Mouse (Mus musculus) C2C12 (cell line): Measurements from ENCODE around the gene Syngr2. TPM values are rescaled to one million over a fixed set of nuclear protein-coding genes. Genes with fewer than 3 reads are reported as not detected.
A peak's percentile ranks its signal among the peaks of the same experiment; 100 is the strongest.

Experiments used
- H3K27me3 ChIP-seq: one replicate; pipeline ENCODE4 v1.6.1; 2011; ENCODE audit not compliant: control insufficient read depth, insufficient read depth, insufficient read length
- H3K36me3 ChIP-seq: one replicate; pipeline ENCODE4 v1.6.1; 2011; ENCODE audit not compliant: control insufficient read depth, insufficient read depth
- H3K4me3 ChIP-seq: one replicate; pipeline ENCODE4 v1.5.1; 2011; ENCODE audit warnings: mild to moderate bottlenecking, control low read depth; ENCODE audit not compliant: poor library complexity, insufficient read depth, severe bottlenecking
- H3K79me2 ChIP-seq: one replicate; pipeline ENCODE4 v1.6.1; 2011; ENCODE audit not compliant: control insufficient read depth, insufficient read depth
- H3K79me3 ChIP-seq: one replicate; pipeline ENCODE4 v1.6.1; 2011; ENCODE audit warnings: low read depth, control low read depth
- H3ac ChIP-seq: one replicate; pipeline ENCODE3; 2011; ENCODE audit warnings: low read depth; ENCODE audit not compliant: control insufficient read depth, insufficient read length
- CEBPB ChIP-seq: IDR thresholded peaks from one replicate; pipeline ENCODE4 v1.6.1; 2011; ENCODE audit warnings: low read depth, mild to moderate bottlenecking, control low read depth, moderate library complexity
- CTCF ChIP-seq: IDR thresholded peaks from one replicate; pipeline ENCODE4 v1.5.1; 2011; ENCODE audit not compliant: control insufficient read depth, insufficient read depth, insufficient read length
- FOSL1 ChIP-seq: IDR thresholded peaks from one replicate; pipeline ENCODE4 v1.8.0; 2011; ENCODE audit warnings: mild to moderate bottlenecking, low read length; ENCODE audit not compliant: poor library complexity, insufficient read depth, severe bottlenecking
- MAX ChIP-seq: IDR thresholded peaks from one replicate; pipeline ENCODE4 v1.6.1; 2011; ENCODE audit warnings: mild to moderate bottlenecking, control low read depth
- MYOD1 ChIP-seq: IDR thresholded peaks from one replicate; pipeline ENCODE4 v1.6.1; 2011; ENCODE audit warnings: low read depth; ENCODE audit not compliant: control insufficient read depth, insufficient read length
- MYOG ChIP-seq: IDR thresholded peaks from one replicate; pipeline ENCODE4 v1.6.1; 2011; ENCODE audit not compliant: control insufficient read depth, insufficient read length; ENCODE audit errors: extremely low read depth
- USF1 ChIP-seq: IDR thresholded peaks from one replicate; pipeline ENCODE4 v1.6.1; 2011; ENCODE audit warnings: low read depth, mild to moderate bottlenecking, control low read depth, moderate library complexity
- polyA plus RNA-seq: library from polyadenylated mRNA; unstranded; fragments of >200 nt; fragmentation: generic; extraction: Trizol; gene quantifications from one replicate; pipeline ENCODE4 v1.2.1, GENCODE M21; 2012; ENCODE audit warnings: missing spikeins

Gene Syngr2
- polyA plus RNA-seq, 1 experiment = 65.3 TPM

DNA sequence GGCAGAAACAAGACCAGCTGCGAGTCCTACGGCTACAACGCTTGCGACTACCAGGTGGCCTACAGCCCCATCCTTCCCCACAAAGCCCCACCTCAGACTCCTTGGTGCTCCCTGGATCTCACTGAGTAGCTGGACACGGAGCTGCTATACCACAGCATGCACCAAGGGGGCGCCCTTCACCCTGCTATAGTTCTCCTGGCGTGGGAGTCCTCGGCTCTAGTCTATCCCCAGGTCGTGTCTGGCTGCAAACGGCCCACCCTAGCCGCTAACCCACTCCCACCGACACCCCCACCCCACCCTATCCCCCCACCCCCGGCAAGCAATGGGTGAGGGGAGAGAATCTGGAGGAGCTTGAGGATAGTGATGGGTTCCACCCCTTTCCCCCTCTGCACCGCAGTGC lies 19.2 kb upstream of the Syngr2 start:
- Histone ChIP-seq H3K79me2 (no peaks in the 10 kb centered on the region), H3K36me3 (no peaks in the 10 kb centered on the region), H3K27me3 (no peaks in the 10 kb centered on the region), H3K4me3 (no peak overlapping the region), H3ac (no peak overlapping the region), H3K79me3 (no peaks in the 10 kb centered on the region)
- TF ChIP-seq CEBPB = no peak
- peak; percentile 91 for TF ChIP-seq CTCF

DNA sequence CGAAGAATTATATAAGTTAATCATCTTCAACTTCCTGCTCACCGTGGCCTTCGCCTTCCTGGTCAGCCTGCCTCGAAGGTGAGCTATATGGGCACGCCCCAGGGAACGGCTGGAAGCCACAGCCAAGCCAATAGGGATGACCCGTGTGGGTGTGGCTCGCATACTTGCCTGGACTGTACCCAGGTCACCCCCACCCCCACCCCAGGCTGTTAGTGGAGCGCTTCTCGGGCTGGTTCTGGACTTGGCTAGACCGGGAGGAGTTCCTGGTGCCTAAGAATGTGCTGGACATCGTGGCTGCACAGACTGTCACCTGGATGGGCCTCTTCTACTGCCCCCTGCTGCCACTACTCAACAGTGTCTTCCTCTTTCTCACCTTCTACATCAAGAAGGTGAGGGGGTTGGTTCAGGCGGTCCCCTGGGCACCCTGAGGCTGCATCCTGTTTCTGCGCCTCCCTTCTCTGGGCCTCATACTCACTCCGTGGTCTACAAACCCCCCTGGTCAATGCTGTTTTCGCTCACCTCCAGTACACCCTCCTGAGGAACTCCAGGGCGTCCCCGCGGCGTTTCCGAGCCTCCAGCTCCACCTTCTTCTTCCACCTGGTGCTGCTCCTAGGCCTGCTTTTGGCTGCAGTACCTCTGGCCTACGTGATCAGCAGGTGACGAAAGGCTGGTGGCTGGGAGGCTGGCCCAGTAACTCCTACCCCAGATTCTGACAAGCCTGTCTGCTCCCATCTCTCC lies 18.6 kb upstream of the Syngr2 start:
- Histone ChIP-seq H3K79me2 (no peaks in the 10 kb centered on the region), H3K27me3 (no peaks in the 10 kb centered on the region), H3K36me3 (no peaks in the 10 kb centered on the region), H3ac (no peak overlapping the region), H3K79me3 (no peaks in the 10 kb centered on the region), H3K4me3 (no peak overlapping the region)
- TF ChIP-seq CTCF (no peak), MAX (no peak), CEBPB (no peak), USF1 (no peak), MYOG (no peak), FOSL1 (no peak), MYOD1 (no peak)

DNA sequence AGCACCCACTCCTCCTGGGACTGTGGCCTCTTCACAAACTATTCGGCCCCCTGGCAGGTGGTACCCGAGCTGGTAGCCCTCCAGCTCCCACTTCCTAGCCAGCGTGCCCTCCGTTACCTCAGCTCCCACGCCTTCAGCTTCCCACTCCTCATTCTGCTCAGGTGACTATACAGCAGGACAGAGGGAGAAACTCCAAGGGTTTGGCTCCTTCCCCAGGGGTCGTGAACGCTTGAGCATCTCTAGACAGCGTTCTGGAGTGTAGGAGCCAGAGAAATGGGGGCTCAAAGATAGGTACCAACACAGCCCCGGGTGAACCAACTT lies 18.1 kb upstream of the Syngr2 start:
- H3ac ChIP-seq = no peak overlapping the region
- H3K79me3 ChIP-seq = no peaks in the 10 kb centered on the region
- no peak overlapping the region for H3K4me3 ChIP-seq
- no peaks in the 10 kb centered on the region for H3K27me3 ChIP-seq
- no peaks in the 10 kb centered on the region for H3K79me2 ChIP-seq
- TF ChIP-seq CEBPB (no peak), MYOG (no peak), FOSL1 (no peak), MAX (no peak), CTCF (no peak), MYOD1 (no peak), USF1 (no peak)
- H3K36me3 ChIP-seq = no peaks in the 10 kb centered on the region

DNA sequence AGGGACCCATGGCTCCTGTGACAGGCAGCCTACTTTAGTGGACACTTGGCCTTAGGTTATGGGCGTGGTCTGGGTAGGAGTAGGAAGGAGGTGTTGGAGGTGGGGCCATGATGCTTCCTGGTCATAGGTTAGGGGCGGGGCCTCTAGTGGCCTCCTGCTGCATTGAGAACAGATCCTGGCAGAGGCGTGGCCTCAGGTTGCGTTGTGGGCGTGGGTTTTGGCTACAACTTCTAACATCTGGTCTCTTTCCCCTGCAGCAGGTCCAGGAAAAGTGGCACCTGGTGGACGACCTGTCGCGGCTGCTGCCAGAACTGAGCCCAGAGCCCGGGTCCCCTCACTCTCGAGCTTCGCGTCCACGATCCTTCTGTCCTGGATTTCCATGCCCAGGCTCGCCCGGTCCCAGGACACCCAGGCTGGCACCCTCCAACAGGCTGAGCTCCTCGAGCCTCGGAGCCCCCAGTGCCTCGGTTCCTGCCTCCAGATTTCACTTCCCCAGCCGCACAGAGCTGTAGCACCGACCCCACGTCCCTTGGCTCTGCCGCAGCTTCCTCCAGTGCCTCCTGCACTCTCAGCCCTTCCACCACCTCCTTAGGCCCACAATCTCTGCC lies 17.1 kb upstream of the Syngr2 start:
- H3ac ChIP-seq = no peak overlapping the region
- TF ChIP-seq FOSL1 = no peak
- TF ChIP-seq CTCF = no peak
- TF ChIP-seq USF1 = no peak
- TF ChIP-seq MYOG = no peak
- TF ChIP-seq MAX = no peak
- TF ChIP-seq CEBPB = no peak
- no peak for TF ChIP-seq MYOD1
- no peaks in the 10 kb centered on the region for H3K36me3 ChIP-seq
- no peak overlapping the region for H3K4me3 ChIP-seq
- no peaks in the 10 kb centered on the region for H3K27me3 ChIP-seq
- no peaks in the 10 kb centered on the region for H3K79me2 ChIP-seq
- H3K79me3 ChIP-seq = no peaks in the 10 kb centered on the region

DNA sequence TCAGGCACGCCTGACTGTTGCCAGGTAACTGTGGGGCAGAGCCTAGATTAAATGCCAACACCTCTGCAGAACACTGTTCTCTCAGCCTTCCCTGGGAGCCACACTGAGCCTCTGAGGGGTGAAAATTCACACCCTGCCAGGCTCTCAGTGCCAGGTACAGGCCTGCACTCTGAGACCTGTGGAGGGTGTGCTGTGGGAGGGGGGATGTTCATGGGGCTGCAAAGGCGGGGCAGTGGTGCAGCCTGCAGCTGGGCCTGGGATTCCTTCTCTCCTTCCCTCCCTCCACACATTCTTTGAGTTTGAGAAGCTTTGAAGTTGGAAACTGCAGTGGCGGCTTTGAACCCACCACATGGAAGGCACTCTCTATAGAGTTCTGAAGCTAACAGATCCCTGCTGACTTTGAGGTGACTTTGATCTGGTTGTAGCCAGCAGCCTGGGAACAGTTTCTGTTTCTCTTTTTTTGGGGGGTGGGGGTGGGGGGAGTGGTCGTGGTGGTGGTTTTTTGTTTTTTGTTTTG lies 15.4 kb upstream of the Syngr2 start:
- TF ChIP-seq FOSL1 (no peak), MAX (no peak), CEBPB (no peak), USF1 (no peak), MYOG (no peak), CTCF (no peak), MYOD1 (no peak)
- no peak overlapping the region for H3K4me3 ChIP-seq
- H3K79me3 ChIP-seq = no peaks in the 10 kb centered on the region

DNA sequence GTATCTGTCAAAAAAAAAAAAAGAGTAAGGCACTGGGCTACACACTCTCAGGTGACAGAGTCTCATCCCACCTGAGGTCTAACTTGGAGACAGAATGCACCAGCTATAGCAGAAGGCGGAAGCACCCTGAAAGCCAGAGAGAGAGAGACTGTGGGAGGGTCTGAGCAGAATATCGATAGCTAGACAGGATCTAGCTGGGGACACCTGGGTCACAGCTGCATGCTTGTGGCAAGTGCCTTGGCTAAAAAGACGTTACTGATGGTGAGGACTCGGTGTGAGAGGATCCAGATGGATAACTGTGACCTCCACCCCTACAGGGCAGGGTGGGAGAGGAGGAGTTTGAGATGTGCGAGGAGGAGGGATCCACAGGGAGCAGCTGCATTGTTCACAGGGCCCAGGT lies 12.5 kb upstream of the Syngr2 start:
- TF ChIP-seq MYOG (no peak), MYOD1 (no peak), FOSL1 (no peak), USF1 (no peak), MAX (no peak), CEBPB (no peak), CTCF (no peak)
- no peaks in the 10 kb centered on the region for H3K27me3 ChIP-seq
- no peaks in the 10 kb centered on the region for H3K36me3 ChIP-seq
- no peaks in the 10 kb centered on the region for H3K79me2 ChIP-seq
- no peaks in the 10 kb centered on the region for H3K79me3 ChIP-seq
- no peak overlapping the region for H3K4me3 ChIP-seq
- no peak overlapping the region for H3ac ChIP-seq

More for the DNA sequence above, 15.4 kb upstream of the Syngr2 start:
- Histone ChIP-seq H3ac (no peak overlapping the region), H3K79me2 (no peaks in the 10 kb centered on the region), H3K36me3 (no peaks in the 10 kb centered on the region), H3K27me3 (no peaks in the 10 kb centered on the region)
